Mouse (Mus musculus): Measurements from ENCODE around the gene Arid5a.

GRCm38 (mm10) chr1:36323076-36323475 lies 15.5 kb downstream of the Arid5a start:
- TF ChIP-seq CTCF (IDR thresholded peaks at IDR 0.05) (no peak), EP300 (IDR thresholded peaks at IDR 0.05) (no peak)
